ENCODE assay signal across 13 mouse cellular contexts in the genomic region with DNA sequence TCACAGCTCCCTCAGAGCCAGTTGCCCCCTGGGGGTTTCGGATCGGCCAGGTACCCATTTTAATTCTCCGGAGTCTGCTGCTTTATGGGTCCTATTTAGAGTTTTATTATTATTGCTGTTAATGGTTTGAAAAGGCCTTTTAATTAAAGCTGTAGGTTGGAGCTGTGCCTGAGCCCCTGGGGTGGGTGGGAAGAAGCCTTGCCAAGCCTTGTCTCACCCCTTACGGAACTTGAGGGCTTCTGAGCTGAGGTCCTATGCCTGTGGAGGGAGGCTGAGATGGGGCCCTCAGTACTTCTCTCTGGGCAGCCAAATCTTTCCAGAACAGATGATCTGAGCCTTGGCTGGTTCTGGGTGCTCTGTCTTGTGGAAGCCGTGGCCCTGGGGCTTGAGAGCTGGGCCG.
"Had no signal": no experiment of that assay in that cellular context is flagged by ENCODE, and none has a peak within 500 bp of the region (broad histone marks: within the 10 kb centered on the region; RNA-seq: fewer than 3 reads in every experiment).

No protein-coding gene starts in this region.

- H3K27me3 ChIP-seq: lung, embryonic 15.5 days; midbrain, embryonic 15.5 days had no signal

- H3K36me3 ChIP-seq: kidney, embryonic 15.5 days; limb, embryonic 12.5 days; liver, embryonic 13.5 days; lung, embryonic 15.5 days; midbrain, embryonic 15.5 days; neural tube, embryonic 13.5 days had no signal

- H3K4me3 ChIP-seq: kidney, embryonic 15.5 days; limb, embryonic 12.5 days; liver, embryonic 13.5 days; lung, embryonic 15.5 days; midbrain, embryonic 15.5 days; neural tube, embryonic 13.5 days had no signal

- H3K9me3 ChIP-seq: kidney, embryonic 15.5 days; limb, embryonic 12.5 days; liver, embryonic 13.5 days; lung, embryonic 15.5 days; midbrain, embryonic 15.5 days; neural tube, embryonic 13.5 days had no signal

- ATAC-seq: liver, postnatal 0 days; midbrain, embryonic 15.5 days had no signal

- H3K27ac ChIP-seq: kidney, embryonic 15.5 days; limb, embryonic 12.5 days; liver, embryonic 13.5 days; lung, embryonic 15.5 days; midbrain, embryonic 15.5 days; neural tube, embryonic 13.5 days had no signal

- H3K9ac ChIP-seq: kidney, embryonic 15.5 days; limb, embryonic 12.5 days; liver, embryonic 13.5 days; liver, postnatal 0 days; lung, embryonic 15.5 days; midbrain, embryonic 15.5 days; neural tube, embryonic 13.5 days had no signal

- H3K4me2 ChIP-seq: kidney, embryonic 15.5 days; liver, embryonic 13.5 days; lung, embryonic 15.5 days; midbrain, embryonic 15.5 days; neural tube, embryonic 13.5 days had no signal

- DNase-seq: kidney, adult 2 months; kidney, postnatal 25 days; liver; liver, embryonic 13.5 days; liver, postnatal 0 days; right cerebral cortex, adult 18-20 months; right cerebral cortex, postnatal 25 days; thymus, postnatal 36 days had no signal

- H3K4me1 ChIP-seq: kidney, embryonic 15.5 days; liver, embryonic 13.5 days; lung, embryonic 15.5 days; midbrain, embryonic 15.5 days had no signal
